Mouse (Mus musculus): ENCODE results near the gene Trim42.

GRCm38 (mm10) chr9:97369591-97369990 is at the start of gene Trim42:
- no peak for TF ChIP-seq CTCF (IDR thresholded peaks at IDR 0.05; ENCODE audit: low read depth, low read length)
- no peak for TF ChIP-seq GATA1 (IDR thresholded peaks at IDR 0.05; ENCODE audit: borderline replicate concordance, low read length)

Measured in G1E (cell line).